Mouse (Mus musculus) neural tube, embryonic 15.5 days (tissue): ENCODE measurements around the gene Tmem183a. TPM values are rescaled to one million over a fixed set of nuclear protein-coding genes. Genes with fewer than 3 reads are reported as not detected.
A peak's percentile ranks its signal among the peaks of the same experiment; 100 is the strongest.

Experiments
- ATAC-seq: fragments of 200-750 bp; cut with Nextera tagmentation; 2 replicates; pipeline ENCODE4 v1.8.0; 2017; ENCODE audit warnings: mild to moderate bottlenecking, moderate TSS enrichment, moderate library complexity; ENCODE audit not compliant: low FRiP score
- H3K27ac ChIP-seq: fragments of 300-500 bp; sonication (generic); replicated peaks from 2 replicates; pipeline ENCODE4 v1.5.1; 2015; ENCODE audit warnings: mild to moderate bottlenecking, inconsistent platforms
- H3K27me3 ChIP-seq: fragments of 300-500 bp; sonication (generic); replicated peaks from 2 replicates; pipeline ENCODE4 v1.6.1; 2015; ENCODE audit warnings: inconsistent platforms
- H3K36me3 ChIP-seq: fragments of 300-500 bp; sonication (generic); 2 replicates; pipeline ENCODE4 v1.6.1; 2015; ENCODE audit warnings: inconsistent platforms
- H3K4me1 ChIP-seq: fragments of 300-500 bp; sonication (generic); 2 replicates; pipeline ENCODE4 v1.6.1; 2015; ENCODE audit warnings: inconsistent platforms
- H3K4me2 ChIP-seq: fragments of 300-500 bp; sonication (generic); 2 replicates; pipeline ENCODE4 v1.6.1; 2015; ENCODE audit warnings: inconsistent platforms, mild to moderate bottlenecking, moderate library complexity
- H3K4me3 ChIP-seq: fragments of 300-500 bp; sonication (generic); replicated peaks from 2 replicates; pipeline ENCODE4 v1.5.1; 2015; ENCODE audit warnings: mild to moderate bottlenecking, inconsistent platforms
- H3K9ac ChIP-seq: fragments of 300-500 bp; sonication (generic); replicated peaks from 2 replicates; pipeline ENCODE4 v1.6.1; 2015; ENCODE audit warnings: mild to moderate bottlenecking, inconsistent platforms
- H3K9me3 ChIP-seq: fragments of 300-500 bp; sonication (generic); replicated peaks from 2 replicates; pipeline ENCODE4 v1.6.1; 2016; ENCODE audit warnings: inconsistent platforms
- WGBS: fragments of 180-500 bp; shearing (Covaris S2); methylation state at CpG from one replicate; pipeline ENCODE4 v1.1.7; 2015; ENCODE audit warnings: mixed read lengths; 5-methylcytosine and 5-hydroxymethylcytosine counted together
- polyA plus RNA-seq: library from polyadenylated mRNA; unstranded; fragments of >200 nt; fragmentation: Nextera tagmentation; extraction: Ambion mirVana; gene quantifications from 2 replicates; pipeline ENCODE4 v1.2.1, GENCODE M21; 2015

Gene Tmem183a
- polyA plus RNA-seq, 1 experiment from 2014 or later, result 110 TPM

- no peaks in the 10 kb centered on the region for H3K36me3 ChIP-seq
- WGBS, result 82% methylated on average over 2 of the region's 2 CpGs
- H3K4me1 ChIP-seq, result peaks cover 10% of the 10 kb centered on the region
- no peak for ATAC-seq
- no peaks in the 10 kb centered on the region for H3K9me3 ChIP-seq
- no peak overlapping the region for H3K4me3 ChIP-seq
- no peak overlapping the region for H3K9ac ChIP-seq
- no peak overlapping the region for H3K27ac ChIP-seq
- no peak overlapping the region for H3K4me2 ChIP-seq
- 0 out of 2 replicates have a peak, but pooled peaks cover 5% of the 10 kb centered on the region for H3K27me3 ChIP-seq
These were observed 19.3 kb upstream of the Tmem183a start for GRCm38 (mm10) chr1:134381051-134381450.

- no peaks in the 10 kb centered on the region for H3K4me1 ChIP-seq
- no peak overlapping the region for H3K4me2 ChIP-seq
- no peak overlapping the region for H3K4me3 ChIP-seq
- no peak overlapping the region for H3K27ac ChIP-seq
- 73% methylated on average over 2 of the region's 2 CpGs for WGBS
- H3K9ac ChIP-seq, result no peak overlapping the region
- no peak for ATAC-seq
- H3K9me3 ChIP-seq, result no peaks in the 10 kb centered on the region
- H3K27me3 ChIP-seq, result no peaks in the 10 kb centered on the region
- H3K36me3 ChIP-seq, result no peaks in the 10 kb centered on the region
These were observed 12.3 kb upstream of the Tmem183a start for GRCm38 (mm10) chr1:134374124-134374523.

- ATAC-seq, result no peak
- WGBS, result 53% methylated on average over 9 of the region's 9 CpGs
These were observed 7.1 kb upstream of the Tmem183a start for GRCm38 (mm10) chr1:134368777-134369337.

GRCm38 (mm10) chr1:134365491-134365890 is 3.7 kb upstream of the Tmem183a start:
- Histone ChIP-seq H3K36me3 (no peaks in the 10 kb centered on the region), H3K4me3 (no peak overlapping the region), H3K9me3 (no peaks in the 10 kb centered on the region), H3K27ac (no peak overlapping the region), H3K9ac (no peak overlapping the region), H3K27me3 (no peaks in the 10 kb centered on the region), H3K4me2 (no peak overlapping the region), H3K4me1 (peaks cover 12% of the 10 kb centered on the region)
- ATAC-seq, result no peak
- WGBS, result 72% methylated on average over 5 of the region's 5 CpGs

More at GRCm38 (mm10) chr1:134368777-134369337, 7.1 kb upstream of the Tmem183a start:
- no peak overlapping the region for H3K9ac ChIP-seq
- H3K27ac ChIP-seq, result no peak overlapping the region
- H3K4me1 ChIP-seq, result no peaks in the 10 kb centered on the region
- H3K9me3 ChIP-seq, result no peaks in the 10 kb centered on the region
- no peaks in the 10 kb centered on the region for H3K36me3 ChIP-seq
- no peak overlapping the region for H3K4me2 ChIP-seq
- no peak overlapping the region for H3K4me3 ChIP-seq
- no peaks in the 10 kb centered on the region for H3K27me3 ChIP-seq

GRCm38 (mm10) chr1:134363194-134363593 is 1.4 kb upstream of the Tmem183a start:
- WGBS, result 80% methylated on average over 4 of the region's 4 CpGs
- no peak overlapping the region for H3K27ac ChIP-seq
- no peak overlapping the region for H3K4me2 ChIP-seq
- H3K9ac ChIP-seq, result no peak overlapping the region
- H3K36me3 ChIP-seq, result peaks cover 10% of the 10 kb centered on the region
- no peaks in the 10 kb centered on the region for H3K27me3 ChIP-seq
- H3K4me1 ChIP-seq, result peaks cover 27% of the 10 kb centered on the region
- H3K9me3 ChIP-seq, result no peaks in the 10 kb centered on the region
- no peak for ATAC-seq
- no peak overlapping the region for H3K4me3 ChIP-seq

- Histone ChIP-seq H3K9ac (peak overlapping the region; percentile 93), H3K4me3 (peak overlapping the region; percentile 91), H3K4me2 (peak overlapping the region; percentile 85), H3K36me3 (peaks cover 21% of the 10 kb centered on the region), H3K9me3 (no peaks in the 10 kb centered on the region), H3K27ac (peak overlapping the region; percentile 87), H3K4me1 (peaks cover 27% of the 10 kb centered on the region), H3K27me3 (no peaks in the 10 kb centered on the region)
- WGBS, result 3% methylated on average over 37 of the region's 44 CpGs
- peak; percentile 83 for ATAC-seq
These were observed 453 bp downstream of the Tmem183a start for GRCm38 (mm10) chr1:134361195-134361856.

- WGBS, result 90% methylated on average over 7 of the region's 7 CpGs
- Histone ChIP-seq H3K9ac (peak overlapping the region; percentile 93; the same call in 1 of the 2 replicates), H3K27ac (no peak overlapping the region)
These were observed 1.1 kb downstream of the Tmem183a start for GRCm38 (mm10) chr1:134360656-134361055.

GRCm38 (mm10) chr1:134357461-134357860 is 4.3 kb downstream of the Tmem183a start:
- no peak overlapping the region for H3K4me2 ChIP-seq
- H3K36me3 ChIP-seq, result peaks cover 58% of the 10 kb centered on the region
- ATAC-seq, result no peak
- H3K4me1 ChIP-seq, result peaks cover 25% of the 10 kb centered on the region
- WGBS, result 72% methylated on average over 4 of the region's 4 CpGs
- no peak overlapping the region for H3K9ac ChIP-seq
- H3K27me3 ChIP-seq, result no peaks in the 10 kb centered on the region
- no peaks in the 10 kb centered on the region for H3K9me3 ChIP-seq
- H3K4me3 ChIP-seq, result no peak overlapping the region
- H3K27ac ChIP-seq, result no peak overlapping the region

More at GRCm38 (mm10) chr1:134360656-134361055, 1.1 kb downstream of the Tmem183a start:
- H3K9me3 ChIP-seq, result no peaks in the 10 kb centered on the region
- H3K4me3 ChIP-seq, result peak overlapping the region; percentile 91
- H3K4me2 ChIP-seq, result peak overlapping the region; percentile 85
- no peak for ATAC-seq
- peaks cover 27% of the 10 kb centered on the region for H3K4me1 ChIP-seq
- H3K36me3 ChIP-seq, result peaks cover 27% of the 10 kb centered on the region
- no peaks in the 10 kb centered on the region for H3K27me3 ChIP-seq

GRCm38 (mm10) chr1:134353326-134353725 is 8.5 kb downstream of the Tmem183a start:
- peaks cover 83% of the 10 kb centered on the region for H3K36me3 ChIP-seq
- H3K4me2 ChIP-seq, result no peak overlapping the region
- no peaks in the 10 kb centered on the region for H3K27me3 ChIP-seq
- no peak overlapping the region for H3K9ac ChIP-seq
- 94% methylated on average over 2 of the region's 2 CpGs for WGBS
- no peaks in the 10 kb centered on the region for H3K9me3 ChIP-seq
- H3K4me1 ChIP-seq, result 0 out of 2 replicates have a peak, but pooled peaks cover under 1% of the 10 kb centered on the region
- H3K4me3 ChIP-seq, result no peak overlapping the region
- no peak for ATAC-seq
- no peak overlapping the region for H3K27ac ChIP-seq

- no peak for ATAC-seq
- H3K27ac ChIP-seq, result no peak overlapping the region
- 78% methylated on average over 9 of the region's 9 CpGs for WGBS
- H3K4me1 ChIP-seq, result peaks cover 12% of the 10 kb centered on the region
- no peak overlapping the region for H3K9ac ChIP-seq
- H3K9me3 ChIP-seq, result no peaks in the 10 kb centered on the region
- no peak overlapping the region for H3K4me2 ChIP-seq
- no peak overlapping the region for H3K4me3 ChIP-seq
- no peaks in the 10 kb centered on the region for H3K27me3 ChIP-seq
- peaks cover 58% of the 10 kb centered on the region for H3K36me3 ChIP-seq
These were observed 14.0 kb downstream of the Tmem183a start for GRCm38 (mm10) chr1:134347791-134348190.

GRCm38 (mm10) chr1:134345075-134345474 is 16.7 kb downstream of the Tmem183a start:
- Histone ChIP-seq H3K4me1 (peaks cover 24% of the 10 kb centered on the region), H3K9me3 (no peaks in the 10 kb centered on the region), H3K4me3 (peak overlapping the region; percentile 58), H3K36me3 (peaks cover 32% of the 10 kb centered on the region), H3K9ac (no peak overlapping the region), H3K27ac (peak overlapping the region; percentile 74), H3K27me3 (no peaks in the 10 kb centered on the region), H3K4me2 (peak overlapping the region; percentile 79)
- no peak for ATAC-seq
- 79% methylated on average over 4 of the region's 4 CpGs for WGBS
